Mouse (Mus musculus) embryonic facial prominence, embryonic 13.5 days (tissue): ENCODE data around the gene Vrtn. TPM values are rescaled to one million over a fixed set of nuclear protein-coding genes. Genes with fewer than 3 reads are reported as not detected.
A peak's percentile ranks its signal among the peaks of the same experiment; 100 is the strongest.

Experiments used
- ATAC-seq: fragments of 200-750 bp; cut with Nextera tagmentation; 2 replicates; pipeline ENCODE4 v1.8.0; 2017; ENCODE audit warnings: low read depth; ENCODE audit not compliant: insufficient number of reproducible peaks, insufficient read depth, low FRiP score, low TSS enrichment
- H3K27ac ChIP-seq: fragments of 300-500 bp; sonication (generic); 2 replicates; pipeline ENCODE4 v1.5.1; 2015; ENCODE audit warnings: moderate library complexity, mild to moderate bottlenecking, inconsistent platforms
- H3K27me3 ChIP-seq: fragments of 300-500 bp; sonication (generic); 2 replicates; pipeline ENCODE4 v1.6.1; 2015; ENCODE audit warnings: mild to moderate bottlenecking, inconsistent platforms
- H3K36me3 ChIP-seq: fragments of 300-500 bp; sonication (generic); 2 replicates; pipeline ENCODE4 v1.6.1; 2015; ENCODE audit warnings: mild to moderate bottlenecking, inconsistent platforms
- H3K4me1 ChIP-seq: fragments of 300-500 bp; sonication (generic); 2 replicates; pipeline ENCODE4 v1.6.1; 2015; ENCODE audit warnings: inconsistent platforms
- H3K4me2 ChIP-seq: fragments of 300-500 bp; sonication (generic); 2 replicates; pipeline ENCODE4 v1.6.1; 2015; ENCODE audit warnings: moderate library complexity, mild to moderate bottlenecking, inconsistent platforms
- H3K4me3 ChIP-seq: fragments of 300-500 bp; sonication (generic); 2 replicates; pipeline ENCODE4 v1.5.1; 2015; ENCODE audit warnings: mild to moderate bottlenecking, inconsistent platforms
- H3K9ac ChIP-seq: fragments of 300-500 bp; sonication (generic); 2 replicates; pipeline ENCODE4 v1.6.1; 2015; ENCODE audit warnings: mild to moderate bottlenecking, inconsistent platforms
- H3K9me3 ChIP-seq: fragments of 300-500 bp; sonication (generic); 2 replicates; pipeline ENCODE4 v1.6.1; 2016; ENCODE audit warnings: inconsistent platforms
- WGBS: fragments of 180-500 bp; shearing (Covaris S2); methylation state at CpG from one replicate; pipeline ENCODE4 v1.1.7; 2015; ENCODE audit warnings: mixed read lengths; 5-methylcytosine and 5-hydroxymethylcytosine counted together
- polyA plus RNA-seq: library from polyadenylated mRNA; unstranded; fragments of >200 nt; fragmentation: Nextera tagmentation; extraction: Ambion mirVana; gene quantifications from 2 replicates; pipeline ENCODE4 v1.2.1, GENCODE M21; 2015

The Vrtn gene
- polyA plus RNA-seq, 1 experiment from 2014 or later, result not detected

GRCm38 (mm10) chr12:84687531-84687930 is 46.7 kb downstream of the Vrtn start:
- Histone ChIP-seq H3K9ac (no peak overlapping the region), H3K4me1 (no peaks in the 10 kb centered on the region), H3K4me2 (no peak overlapping the region), H3K4me3 (no peak overlapping the region), H3K36me3 (no peaks in the 10 kb centered on the region), H3K27ac (no peak overlapping the region), H3K9me3 (no peaks in the 10 kb centered on the region), H3K27me3 (no peaks in the 10 kb centered on the region)
- 86% methylated on average over 4 of the region's 4 CpGs for WGBS
- no peak for ATAC-seq

- 87% methylated on average over 11 of the region's 11 CpGs for WGBS
- Histone ChIP-seq H3K27ac (no peak overlapping the region), H3K4me2 (no peak overlapping the region), H3K4me1 (no peaks in the 10 kb centered on the region), H3K4me3 (no peak overlapping the region), H3K9me3 (no peaks in the 10 kb centered on the region), H3K9ac (no peak overlapping the region), H3K36me3 (no peaks in the 10 kb centered on the region), H3K27me3 (no peaks in the 10 kb centered on the region)
- ATAC-seq, result no peak
Measured at GRCm38 (mm10) chr12:84689051-84689450, 48.2 kb downstream of the Vrtn start.

- Histone ChIP-seq H3K27me3 (peaks cover 7% of the 10 kb centered on the region; the same call in 1 of the 2 replicates), H3K4me3 (no peak overlapping the region), H3K9ac (no peak overlapping the region), H3K9me3 (no peaks in the 10 kb centered on the region), H3K4me2 (no peak overlapping the region), H3K4me1 (no peaks in the 10 kb centered on the region), H3K27ac (no peak overlapping the region), H3K36me3 (no peaks in the 10 kb centered on the region)
- ATAC-seq, result no peak
Measured at GRCm38 (mm10) chr12:84691347-84691746, 50.5 kb downstream of the Vrtn start.

- no peaks in the 10 kb centered on the region for H3K4me1 ChIP-seq
- WGBS, result 87% methylated on average over 6 of the region's 6 CpGs
- no peaks in the 10 kb centered on the region for H3K36me3 ChIP-seq
Measured at GRCm38 (mm10) chr12:84692141-84692540, 51.3 kb downstream of the Vrtn start.

GRCm38 (mm10) chr12:84698319-84699081 is 57.7 kb downstream of the Vrtn start, which contains the start of gene Syndig1l:
Gene Syndig1l (minus strand): TSS chr12:84698831.
- peaks cover 78% of the 10 kb centered on the region for H3K27me3 ChIP-seq

More at GRCm38 (mm10) chr12:84692141-84692540, 51.3 kb downstream of the Vrtn start:
- no peak for ATAC-seq
- no peak overlapping the region for H3K27ac ChIP-seq
- H3K9ac ChIP-seq, result no peak overlapping the region
- no peaks in the 10 kb centered on the region for H3K9me3 ChIP-seq
- H3K4me2 ChIP-seq, result no peak overlapping the region
- H3K4me3 ChIP-seq, result no peak overlapping the region
- peaks cover 15% of the 10 kb centered on the region for H3K27me3 ChIP-seq

More at GRCm38 (mm10) chr12:84698319-84699081, 57.7 kb downstream of the Vrtn start, which contains the start of gene Syndig1l:
- no peaks in the 10 kb centered on the region for H3K36me3 ChIP-seq
- H3K4me2 ChIP-seq, result peak within 1 kb of the TSS; percentile 80
- WGBS, result under 1% methylated on average over 78 of the region's 79 CpGs
- ATAC-seq, result peak; percentile 72
- H3K4me1 ChIP-seq, result 0 out of 2 replicates have a peak, but pooled peaks cover 4% of the 10 kb centered on the region
- no peak within 1 kb of the TSS for H3K27ac ChIP-seq
- H3K9ac ChIP-seq, result no peak within 1 kb of the TSS
- peak within 1 kb of the TSS; percentile 54 for H3K4me3 ChIP-seq
- no peaks in the 10 kb centered on the region for H3K9me3 ChIP-seq

Other genes with a start within 250 kb of the Vrtn start
- 10.4 and 15.7 TPM in 2 replicates for gene Entpd5, start 232.0 kb upstream of the Vrtn start, polyA plus RNA-seq
- 2.3 and 2.6 TPM in 2 replicates for gene Bbof1, start 231.9 kb upstream of the Vrtn start, polyA plus RNA-seq
- 27.9 and 36.2 TPM in 2 replicates for gene Rnf113a2, start 223.8 kb upstream of the Vrtn start, polyA plus RNA-seq
- 36.7 and 39.6 TPM in 2 replicates for gene Aldh6a1, start 190.0 kb upstream of the Vrtn start, polyA plus RNA-seq
- gene Lin52, start 189.6 kb upstream of the Vrtn start, polyA plus RNA-seq, result 25.7 and 28.2 TPM in 2 replicates
- 0.10 and 0.20 TPM in 2 replicates for gene Vsx2, start 71.3 kb upstream of the Vrtn start, polyA plus RNA-seq
- gene Abcd4, start 23.6 kb upstream of the Vrtn start, polyA plus RNA-seq, result 17.8 and 18.0 TPM in 2 replicates
- not detected in 2 replicates for gene Syndig1l, start 57.8 kb downstream of the Vrtn start, polyA plus RNA-seq
- gene Npc2, start 132.1 kb downstream of the Vrtn start, polyA plus RNA-seq, result 78.2 and 79.1 TPM in 2 replicates
- gene Isca2, start 132.2 kb downstream of the Vrtn start, polyA plus RNA-seq, result 154 and 156 TPM in 2 replicates
- 1.7 and 4.4 TPM in 2 replicates for gene Ltbp2, start 235.5 kb downstream of the Vrtn start, polyA plus RNA-seq